Mouse (Mus musculus): ENCODE measurements around the gene Des. TPM values are rescaled to one million over a fixed set of nuclear protein-coding genes. Genes with fewer than 3 reads are reported as not detected.
A peak's percentile ranks its signal among the peaks of the same experiment; 100 is the strongest.

Gene Des
- total RNA-seq (2014; rRNA removed), result 3.1 and 4.0 TPM in 2 replicates
- polyA plus RNA-seq (2012; rRNA removed), result 2.4 and 2.5 TPM in 2 replicates

DNA sequence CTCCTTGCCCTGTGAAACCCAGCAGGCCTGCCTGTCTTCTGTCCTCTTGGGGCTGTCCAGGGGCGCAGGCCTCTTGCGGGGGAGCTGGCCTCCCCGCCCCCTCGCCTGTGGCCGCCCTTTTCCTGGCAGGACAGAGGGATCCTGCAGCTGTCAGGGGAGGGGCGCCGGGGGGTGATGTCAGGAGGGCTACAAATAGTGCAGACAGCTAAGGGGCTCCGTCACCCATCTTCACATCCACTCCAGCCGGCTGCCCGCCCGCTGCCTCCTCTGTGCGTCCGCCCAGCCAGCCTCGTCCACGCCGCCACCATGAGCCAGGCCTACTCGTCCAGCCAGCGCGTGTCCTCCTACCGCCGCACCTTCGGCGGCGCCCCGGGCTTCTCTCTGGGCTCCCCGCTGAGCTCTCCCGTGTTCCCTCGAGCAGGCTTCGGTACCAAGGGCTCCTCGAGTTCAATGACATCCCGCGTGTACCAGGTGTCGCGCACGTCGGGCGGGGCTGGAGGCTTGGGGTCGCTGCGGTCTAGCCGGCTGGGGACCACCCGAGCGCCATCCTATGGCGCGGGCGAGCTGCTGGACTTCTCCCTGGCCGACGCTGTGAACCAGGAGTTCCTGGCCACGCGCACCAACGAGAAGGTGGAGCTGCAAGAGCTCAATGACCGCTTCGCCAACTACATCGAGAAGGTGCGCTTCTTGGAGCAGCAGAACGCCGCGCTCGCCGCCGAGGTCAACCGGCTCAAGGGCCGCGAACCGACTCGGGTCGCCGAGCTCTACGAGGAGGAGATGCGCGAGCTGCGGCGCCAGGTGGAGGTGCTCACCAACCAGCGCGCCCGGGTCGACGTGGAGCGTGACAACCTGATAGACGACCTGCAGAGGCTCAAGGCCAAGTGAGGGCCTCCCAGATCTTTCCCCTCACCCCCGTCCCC lies at the start of gene Des:
Des (plus strand) TSS at position 218 of the 920 bp plus-strand sequence.
- Histone ChIP-seq H3K4me3 (ENCODE audit: insufficient read depth, low read depth, low read length) (peak within 1 kb of the TSS; percentile 64), H3K4me1 (ENCODE audit: control insufficient read depth, insufficient read depth, low read length) (no peaks in the 10 kb centered on the region), H3K79me2 (ENCODE audit: control insufficient read depth, insufficient read depth, low read length) (no peaks in the 10 kb centered on the region), H3K27ac (replicated peaks; ENCODE audit: insufficient read depth, low read depth, low read length) (no peak within 1 kb of the TSS), H3K36me3 (ENCODE audit: control insufficient read depth, insufficient read depth, low read length) (no peaks in the 10 kb centered on the region), H3K27me3 (ENCODE audit: control insufficient read depth, insufficient read depth, low read length) (peaks cover 15% of the 10 kb centered on the region), H3K9ac (ENCODE audit: low read depth, low read length) (peak within 1 kb of the TSS; percentile 70)
- DNase-seq (ENCODE audit: extremely low read depth, low read depth, low spot score), result no peak
- TF ChIP-seq CTCF (IDR thresholded peaks at IDR 0.05; ENCODE audit: low read depth, low read length) (no peak), POLR2A (IDR thresholded peaks at IDR 0.05; ENCODE audit: extremely low read depth, insufficient read depth, low read length) (no peak)
- 9% methylated on average over 80 of the region's 80 CpGs for WGBS

DNA sequence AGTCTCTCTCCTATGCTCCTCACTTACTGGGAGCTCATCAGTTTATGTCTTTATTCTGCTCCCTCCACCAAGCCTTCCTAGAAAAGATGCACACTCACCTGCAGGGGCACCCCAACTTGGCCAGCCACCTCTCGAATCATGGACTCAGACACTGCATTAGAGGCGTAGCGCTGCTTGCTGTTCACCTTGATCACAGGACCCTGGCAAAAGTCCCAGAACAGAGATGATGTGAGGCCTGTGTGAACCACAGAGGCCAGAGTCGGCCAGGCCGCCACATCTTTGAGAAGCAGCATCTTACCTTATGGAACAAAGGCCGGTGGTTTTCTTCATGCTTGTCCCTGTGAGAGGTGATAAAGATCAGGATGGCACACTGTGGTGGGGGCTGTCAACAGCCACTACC lies 48.4 kb upstream of the Des start:
- Histone ChIP-seq H3K27me3 (ENCODE audit: control insufficient read depth, insufficient read depth, low read length) (no peaks in the 10 kb centered on the region), H3K4me1 (ENCODE audit: control insufficient read depth, insufficient read depth, low read length) (peaks cover 8% of the 10 kb centered on the region; the same call in 1 of the 2 replicates), H3K9ac (ENCODE audit: low read depth, low read length) (no peak overlapping the region), H3K4me3 (ENCODE audit: insufficient read depth, low read depth, low read length) (no peak overlapping the region), H3K36me3 (ENCODE audit: control insufficient read depth, insufficient read depth, low read length) (peaks cover 28% of the 10 kb centered on the region; the same call in 1 of the 2 replicates), H3K79me2 (ENCODE audit: control insufficient read depth, insufficient read depth, low read length) (no peaks in the 10 kb centered on the region; the same call in 1 of the 2 replicates), H3K27ac (replicated peaks; ENCODE audit: insufficient read depth, low read depth, low read length) (no peak overlapping the region)
- no peak for DNase-seq (ENCODE audit: extremely low read depth, low read depth, low spot score)
- no peak for TF ChIP-seq POLR2A (IDR thresholded peaks at IDR 0.05; ENCODE audit: extremely low read depth, insufficient read depth, low read length)
- TF ChIP-seq CTCF (IDR thresholded peaks at IDR 0.05; ENCODE audit: low read depth, low read length), result no peak
- 79% methylated on average over 6 of the region's 6 CpGs for WGBS

- Histone ChIP-seq H3K4me1 (ENCODE audit: control insufficient read depth, insufficient read depth, low read length) (peaks cover 8% of the 10 kb centered on the region; the same call in 1 of the 2 replicates), H3K36me3 (ENCODE audit: control insufficient read depth, insufficient read depth, low read length) (peaks cover 19% of the 10 kb centered on the region; the same call in 1 of the 2 replicates), H3K4me3 (ENCODE audit: insufficient read depth, low read depth, low read length) (no peak overlapping the region), H3K9ac (ENCODE audit: low read depth, low read length) (no peak overlapping the region), H3K27me3 (ENCODE audit: control insufficient read depth, insufficient read depth, low read length) (no peaks in the 10 kb centered on the region), H3K79me2 (ENCODE audit: control insufficient read depth, insufficient read depth, low read length) (no peaks in the 10 kb centered on the region; the same call in 1 of the 2 replicates), H3K27ac (replicated peaks; ENCODE audit: insufficient read depth, low read depth, low read length) (no peak overlapping the region)
- no peak for TF ChIP-seq POLR2A (IDR thresholded peaks at IDR 0.05; ENCODE audit: extremely low read depth, insufficient read depth, low read length)
- TF ChIP-seq CTCF (IDR thresholded peaks at IDR 0.05; ENCODE audit: low read depth, low read length), result no peak
- 93% methylated on average over 6 of the region's 6 CpGs for WGBS
- no peak for DNase-seq (ENCODE audit: extremely low read depth, low read depth, low spot score)
Observed at GRCm38 (mm10) chr1:75315011-75315410, 45.1 kb upstream of the Des start.

DNA sequence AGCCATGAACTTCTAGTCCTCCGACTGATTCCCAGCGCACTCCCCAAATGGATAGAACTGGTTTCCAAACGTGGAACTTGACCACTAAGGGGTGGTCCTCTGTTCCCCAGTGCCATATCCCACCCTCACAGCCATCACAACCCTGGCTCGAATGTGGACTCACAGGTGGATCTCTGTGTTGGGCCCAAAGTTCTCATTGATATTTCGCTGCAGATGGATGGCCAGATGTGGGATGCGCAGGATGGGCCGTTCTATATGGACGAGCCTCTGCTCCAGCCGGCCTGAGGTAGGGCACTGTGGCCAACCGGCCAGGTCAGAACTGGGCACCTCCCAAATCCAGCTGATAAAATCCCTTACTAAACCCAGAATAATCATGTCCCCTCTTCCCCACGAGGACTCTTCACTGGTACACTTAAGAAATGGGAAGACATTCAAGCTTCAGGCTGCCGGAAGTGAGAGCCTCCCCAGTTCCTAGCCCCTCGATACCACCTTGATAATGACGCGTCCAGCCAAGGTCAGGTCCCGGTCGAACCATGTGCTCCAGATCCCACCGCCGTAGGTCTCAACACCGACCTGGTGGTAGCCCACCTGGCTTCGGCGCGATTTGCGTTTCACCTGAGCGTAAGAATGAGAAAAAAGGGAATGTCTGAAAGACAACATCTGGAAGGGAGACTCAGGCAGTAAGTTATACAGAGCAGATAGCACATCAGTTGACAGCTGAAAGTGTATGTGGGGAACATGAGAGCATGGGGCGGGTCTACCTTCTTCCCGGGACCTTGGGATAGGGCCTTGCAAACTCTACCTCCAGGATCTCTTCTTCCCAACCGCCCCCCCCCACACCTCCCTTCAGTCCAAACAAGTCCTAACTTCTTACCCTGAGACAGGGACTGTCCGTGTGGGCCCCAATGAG lies 44.4 kb upstream of the Des start:
- Histone ChIP-seq H3K27me3 (ENCODE audit: control insufficient read depth, insufficient read depth, low read length) (no peaks in the 10 kb centered on the region), H3K4me1 (ENCODE audit: control insufficient read depth, insufficient read depth, low read length) (peaks cover 8% of the 10 kb centered on the region; the same call in 1 of the 2 replicates), H3K9ac (ENCODE audit: low read depth, low read length) (peak overlapping the region; percentile 83), H3K79me2 (ENCODE audit: control insufficient read depth, insufficient read depth, low read length) (no peaks in the 10 kb centered on the region; the same call in 1 of the 2 replicates), H3K36me3 (ENCODE audit: control insufficient read depth, insufficient read depth, low read length) (peaks cover 15% of the 10 kb centered on the region; the same call in 1 of the 2 replicates), H3K27ac (replicated peaks; ENCODE audit: insufficient read depth, low read depth, low read length) (no peak overlapping the region), H3K4me3 (ENCODE audit: insufficient read depth, low read depth, low read length) (peak overlapping the region; percentile 73)
- TF ChIP-seq CTCF (IDR thresholded peaks at IDR 0.05; ENCODE audit: low read depth, low read length), result no peak
- TF ChIP-seq POLR2A (IDR thresholded peaks at IDR 0.05; ENCODE audit: extremely low read depth, insufficient read depth, low read length), result no peak
- DNase-seq (ENCODE audit: extremely low read depth, low read depth, low spot score), result no peak
- 84% methylated on average over 29 of the region's 29 CpGs for WGBS

- TF ChIP-seq CTCF (IDR thresholded peaks at IDR 0.05; ENCODE audit: low read depth, low read length), result no peak
- peak; percentile 74 for TF ChIP-seq POLR2A (IDR thresholded peaks at IDR 0.05; ENCODE audit: extremely low read depth, insufficient read depth, low read length)
- 0% methylated on average over 20 of the region's 20 CpGs for WGBS
- no peaks in the 10 kb centered on the region; the same call in 1 of the 2 replicates for H3K79me2 ChIP-seq (ENCODE audit: control insufficient read depth, insufficient read depth, low read length)
Observed at GRCm38 (mm10) chr1:75316861-75317240, 43.3 kb upstream of the Des start.

More at GRCm38 (mm10) chr1:75316861-75317240, 43.3 kb upstream of the Des start:
- H3K9ac ChIP-seq (ENCODE audit: low read depth, low read length), result peak overlapping the region; percentile 83
- DNase-seq (ENCODE audit: extremely low read depth, low read depth, low spot score), result peak; percentile 82
- H3K4me1 ChIP-seq (ENCODE audit: control insufficient read depth, insufficient read depth, low read length), result peaks cover 8% of the 10 kb centered on the region; the same call in 1 of the 2 replicates
- no peaks in the 10 kb centered on the region for H3K27me3 ChIP-seq (ENCODE audit: control insufficient read depth, insufficient read depth, low read length)
- H3K27ac ChIP-seq (replicated peaks; ENCODE audit: insufficient read depth, low read depth, low read length), result peak overlapping the region; percentile 88
- peaks cover 6% of the 10 kb centered on the region; the same call in 1 of the 2 replicates for H3K36me3 ChIP-seq (ENCODE audit: control insufficient read depth, insufficient read depth, low read length)
- H3K4me3 ChIP-seq (ENCODE audit: insufficient read depth, low read depth, low read length), result peak overlapping the region; percentile 73

Measured in liver, adult 2 months (tissue).